Mouse (Mus musculus) liver, embryonic 11.5 days (tissue): ENCODE data around the gene Igf2bp1. TPM values are rescaled to one million over a fixed set of nuclear protein-coding genes. Genes with fewer than 3 reads are reported as not detected.
"Not testable (repeated sequence)": the region's sequence is repeated elsewhere in the genome, so short reads cannot be mapped to it uniquely, and the experiment has no call there.

ENCODE experiments used
- ATAC-seq: fragments of 200-750 bp; cut with Nextera tagmentation; replicated peaks from 2 replicates; pipeline ENCODE4 v1.8.0; 2017; ENCODE audit warnings: moderate number of reproducible peaks, mild to moderate bottlenecking, moderate TSS enrichment, moderate library complexity; ENCODE audit not compliant: low FRiP score
- DNase-seq: peaks from one replicate; pipeline ENCODE4 v3.0.0-alpha.2; 2017; ENCODE audit warnings: low spot score
- H3K27ac ChIP-seq: fragments of 300-500 bp; sonication (generic); 2 replicates; pipeline ENCODE4 v1.5.1; 2014; ENCODE audit warnings: mild to moderate bottlenecking, low read depth, low read length, control low read depth
- H3K27me3 ChIP-seq: fragments of 300-500 bp; sonication (generic); replicated peaks from 2 replicates; pipeline ENCODE4 v1.6.1; 2014; ENCODE audit warnings: low read length, mixed read lengths; ENCODE audit not compliant: control insufficient read depth, insufficient read depth
- H3K36me3 ChIP-seq: fragments of 300-500 bp; sonication (generic); 2 replicates; pipeline ENCODE4 v1.6.1; 2014; ENCODE audit warnings: mild to moderate bottlenecking, low read length, moderate library complexity, mixed read lengths; ENCODE audit not compliant: control insufficient read depth, insufficient read depth
- H3K4me1 ChIP-seq: fragments of 300-500 bp; sonication (generic); replicated peaks from 2 replicates; pipeline ENCODE4 v1.6.1; 2014; ENCODE audit warnings: low read length, mixed read lengths; ENCODE audit not compliant: control insufficient read depth, insufficient read depth
- H3K4me2 ChIP-seq: fragments of 300-500 bp; sonication (generic); 2 replicates; pipeline ENCODE4 v1.6.1; 2014; ENCODE audit warnings: mild to moderate bottlenecking, control low read depth, moderate library complexity
- H3K4me3 ChIP-seq: fragments of 300-500 bp; sonication (generic); 2 replicates; pipeline ENCODE4 v1.5.1; 2014; ENCODE audit warnings: low read depth, low read length, control low read depth
- H3K9ac ChIP-seq: fragments of 300-500 bp; sonication (generic); 2 replicates; pipeline ENCODE4 v1.6.1; 2014; ENCODE audit warnings: low read depth, low read length, control low read depth
- H3K9me3 ChIP-seq: fragments of 300-500 bp; sonication (generic); 2 replicates; pipeline ENCODE4 v1.6.1; 2016; ENCODE audit warnings: low read length, inconsistent platforms, mixed read lengths; ENCODE audit not compliant: control insufficient read depth
- WGBS: fragments of 180-500 bp; shearing (Covaris S2); extraction: QIAGEN DNeasy Blood & Tissue Kit; methylation state at CpG from one replicate; pipeline ENCODE4 v1.1.7; 2014; 5-methylcytosine and 5-hydroxymethylcytosine counted together
- polyA plus RNA-seq: library from polyadenylated mRNA; unstranded; fragments of >200 nt; fragmentation: Nextera tagmentation; extraction: Ambion mirVana; gene quantifications from 2 replicates; pipeline ENCODE4 v1.2.1, GENCODE M21; 2014

The Igf2bp1 gene
- polyA plus RNA-seq, 1 experiment from 2014 or later, result 56.0 TPM

- H3K36me3 ChIP-seq, result peaks cover 23% of the 10 kb centered on the region
- no peak overlapping the region for H3K9ac ChIP-seq
- ATAC-seq, result no peak
- WGBS, result 63% methylated on average over 6 of the region's 6 CpGs
- no peak overlapping the region for H3K27ac ChIP-seq
- no peaks in the 10 kb centered on the region for H3K9me3 ChIP-seq
- no peaks in the 10 kb centered on the region for H3K27me3 ChIP-seq
- no peak overlapping the region for H3K4me3 ChIP-seq
- DNase-seq, result no peak
- H3K4me2 ChIP-seq, result no peak overlapping the region
- H3K4me1 ChIP-seq, result no peaks in the 10 kb centered on the region
Observed at GRCm38 (mm10) chr11:95959152-95959551, 46.6 kb downstream of the Igf2bp1 start.

DNA sequence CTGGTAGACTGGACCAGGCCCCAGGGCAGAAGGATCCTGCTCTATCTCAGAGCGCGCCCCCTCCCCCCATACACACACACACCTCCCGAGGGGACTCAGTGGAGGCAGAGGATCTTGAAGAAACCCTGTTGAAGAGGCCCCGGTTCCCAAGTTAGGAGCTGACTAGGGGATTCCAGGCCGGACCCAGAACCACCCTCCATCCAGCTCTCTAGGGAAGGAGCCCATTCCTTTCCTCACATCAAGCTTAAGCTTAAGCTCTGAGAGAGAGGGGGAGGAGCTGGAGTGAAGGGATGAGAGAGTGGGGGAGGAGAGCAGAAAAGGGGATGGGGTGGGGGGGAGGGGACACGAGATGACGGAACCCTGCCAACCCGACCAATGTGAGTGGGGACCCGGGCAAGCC lies 47.5 kb downstream of the Igf2bp1 start:
- no peak overlapping the region for H3K9ac ChIP-seq
- H3K4me2 ChIP-seq, result no peak overlapping the region
- H3K27me3 ChIP-seq, result no peaks in the 10 kb centered on the region
- H3K4me3 ChIP-seq, result no peak overlapping the region
- no peaks in the 10 kb centered on the region for H3K4me1 ChIP-seq
- no peak overlapping the region for H3K27ac ChIP-seq
- DNase-seq (no peak), ATAC-seq (no peak)
- peaks cover 17% of the 10 kb centered on the region for H3K36me3 ChIP-seq
- WGBS, result 66% methylated on average over 9 of the region's 9 CpGs
- H3K9me3 ChIP-seq, result no peaks in the 10 kb centered on the region

DNA sequence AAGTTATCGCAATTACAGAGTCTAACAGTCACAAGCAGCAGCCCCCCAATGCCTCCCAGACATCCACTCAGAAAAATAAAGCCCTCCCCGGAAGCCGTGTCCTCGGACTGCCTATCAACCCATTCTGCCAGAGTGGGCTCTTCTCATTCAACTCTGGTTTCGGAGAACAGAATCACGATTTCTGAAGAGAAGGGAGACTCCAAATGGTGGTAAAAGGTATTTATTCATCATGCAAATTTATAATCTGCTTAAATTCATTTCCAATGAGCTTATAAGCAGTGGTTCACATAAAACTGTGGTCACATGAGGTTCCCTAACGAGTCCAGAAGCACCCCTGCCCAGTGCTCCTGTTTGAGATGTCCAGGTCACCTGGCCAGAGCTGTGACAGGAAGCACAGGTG lies 48.3 kb downstream of the Igf2bp1 start:
- DNase-seq (no peak), ATAC-seq (no peak)
- 74% methylated on average over 7 of the region's 7 CpGs for WGBS

GRCm38 (mm10) chr11:95953313-95953712 lies 52.4 kb downstream of the Igf2bp1 start:
- no peaks in the 10 kb centered on the region for H3K4me1 ChIP-seq
- no peak overlapping the region for H3K9ac ChIP-seq
- H3K27me3 ChIP-seq, result no peaks in the 10 kb centered on the region
- no peak overlapping the region for H3K27ac ChIP-seq
- WGBS, result 83% methylated on average over 5 of the region's 5 CpGs
- no peaks in the 10 kb centered on the region for H3K36me3 ChIP-seq
- no peak overlapping the region for H3K4me3 ChIP-seq
- H3K9me3 ChIP-seq, result no peaks in the 10 kb centered on the region
- no peak for ATAC-seq
- no peak overlapping the region for H3K4me2 ChIP-seq
- DNase-seq, result no peak

More for the DNA sequence above, 48.3 kb downstream of the Igf2bp1 start:
- H3K27ac ChIP-seq, result no peak overlapping the region
- H3K4me3 ChIP-seq, result no peak overlapping the region
- H3K9ac ChIP-seq, result no peak overlapping the region
- H3K27me3 ChIP-seq, result no peaks in the 10 kb centered on the region
- peaks cover 13% of the 10 kb centered on the region for H3K36me3 ChIP-seq
- no peaks in the 10 kb centered on the region for H3K4me1 ChIP-seq
- H3K4me2 ChIP-seq, result no peak overlapping the region
- no peaks in the 10 kb centered on the region for H3K9me3 ChIP-seq

GRCm38 (mm10) chr11:95945838-95946472 lies 59.8 kb downstream of the Igf2bp1 start:
- H3K4me2 ChIP-seq, result no peak overlapping the region
- ATAC-seq (no peak), DNase-seq (no peak)
- no peak overlapping the region for H3K27ac ChIP-seq
- WGBS, result 79% methylated on average over 13 of the region's 13 CpGs
- no peaks in the 10 kb centered on the region for H3K9me3 ChIP-seq
- no peak overlapping the region for H3K9ac ChIP-seq
- no peaks in the 10 kb centered on the region for H3K4me1 ChIP-seq
- H3K4me3 ChIP-seq, result no peak overlapping the region
- H3K27me3 ChIP-seq, result no peaks in the 10 kb centered on the region
- H3K36me3 ChIP-seq, result no peaks in the 10 kb centered on the region

DNA sequence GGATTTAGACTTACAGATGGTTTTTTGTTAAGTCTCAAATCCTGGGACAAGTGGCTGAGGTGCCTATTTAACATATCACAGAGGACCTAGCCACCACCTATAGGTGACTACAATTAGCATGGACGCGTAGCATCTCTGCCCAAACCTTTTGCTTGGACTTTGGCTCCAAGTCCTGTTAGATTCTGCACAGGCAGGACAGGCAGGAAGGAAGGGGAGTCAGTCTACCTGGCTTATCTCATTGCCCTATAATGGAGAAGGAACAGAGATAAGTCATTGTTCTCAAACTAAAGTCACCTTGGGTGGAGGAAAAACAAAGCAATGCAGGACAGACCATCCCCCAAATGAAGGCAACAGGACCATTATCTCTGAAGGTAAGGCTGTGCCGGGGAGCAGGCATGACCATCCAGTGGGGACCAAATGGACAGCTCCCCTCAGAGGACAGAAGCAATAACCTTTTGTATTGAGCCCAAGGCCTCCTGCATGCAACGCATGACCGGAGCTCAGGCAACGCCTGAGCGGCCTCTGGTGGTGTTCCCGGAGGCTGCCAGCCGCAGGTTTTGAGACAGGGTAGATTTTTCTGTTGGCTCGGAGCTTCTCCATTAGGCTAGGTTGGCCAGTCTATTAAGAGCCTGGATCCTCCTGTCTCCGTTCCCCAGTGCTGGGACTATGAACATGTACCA lies 65.8 kb downstream of the Igf2bp1 start:
- Histone ChIP-seq H3K4me2 (no peak overlapping the region), H3K27ac (no peak overlapping the region), H3K4me3 (no peak overlapping the region), H3K9ac (no peak overlapping the region), H3K36me3 (no peaks in the 10 kb centered on the region), H3K9me3 (no peaks in the 10 kb centered on the region), H3K4me1 (no peaks in the 10 kb centered on the region), H3K27me3 (no peaks in the 10 kb centered on the region)
- 39% methylated on average over 11 of the region's 11 CpGs for WGBS
- no peak for DNase-seq
- ATAC-seq, result no peak

- ATAC-seq, result no peak
- WGBS, result 72% methylated on average over 6 of the region's 6 CpGs
Observed at GRCm38 (mm10) chr11:95936409-95936808, 69.3 kb downstream of the Igf2bp1 start.

DNA sequence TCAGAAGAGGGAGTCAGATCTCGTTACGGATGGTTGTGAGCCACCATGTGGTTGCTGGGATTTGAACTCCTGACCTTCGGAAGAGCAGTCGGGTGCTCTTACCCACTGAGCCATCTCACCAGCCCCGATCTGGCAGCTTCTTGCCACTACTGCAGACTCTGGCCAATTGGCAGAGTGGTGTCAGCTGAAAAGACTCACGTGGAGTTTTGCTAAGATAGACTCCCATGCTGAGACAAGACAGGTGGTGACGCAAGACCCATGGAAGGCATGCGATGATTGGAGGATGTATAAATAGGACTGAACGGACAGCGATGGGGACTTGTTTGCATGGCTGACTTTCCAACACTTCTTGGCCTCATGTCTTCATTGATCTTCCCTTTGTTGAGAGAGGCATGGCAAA lies 73.6 kb downstream of the Igf2bp1 start:
- H3K4me2 ChIP-seq, H3K27ac ChIP-seq, H3K4me1 ChIP-seq, H3K4me3 ChIP-seq, H3K9me3 ChIP-seq, H3K9ac ChIP-seq, H3K36me3 ChIP-seq, H3K27me3 ChIP-seq, DNase-seq, ATAC-seq: not testable (repeated sequence)
- 84% methylated on average over 8 of the region's 10 CpGs for WGBS

More at GRCm38 (mm10) chr11:95936409-95936808, 69.3 kb downstream of the Igf2bp1 start:
- DNase-seq, result no peak
- H3K4me2 ChIP-seq, result no peak overlapping the region
- H3K4me1 ChIP-seq, result no peaks in the 10 kb centered on the region
- no peak overlapping the region for H3K4me3 ChIP-seq
- no peaks in the 10 kb centered on the region for H3K27me3 ChIP-seq
- H3K36me3 ChIP-seq, result no peaks in the 10 kb centered on the region
- no peaks in the 10 kb centered on the region for H3K9me3 ChIP-seq
- no peak overlapping the region for H3K27ac ChIP-seq
- no peak overlapping the region for H3K9ac ChIP-seq

DNA sequence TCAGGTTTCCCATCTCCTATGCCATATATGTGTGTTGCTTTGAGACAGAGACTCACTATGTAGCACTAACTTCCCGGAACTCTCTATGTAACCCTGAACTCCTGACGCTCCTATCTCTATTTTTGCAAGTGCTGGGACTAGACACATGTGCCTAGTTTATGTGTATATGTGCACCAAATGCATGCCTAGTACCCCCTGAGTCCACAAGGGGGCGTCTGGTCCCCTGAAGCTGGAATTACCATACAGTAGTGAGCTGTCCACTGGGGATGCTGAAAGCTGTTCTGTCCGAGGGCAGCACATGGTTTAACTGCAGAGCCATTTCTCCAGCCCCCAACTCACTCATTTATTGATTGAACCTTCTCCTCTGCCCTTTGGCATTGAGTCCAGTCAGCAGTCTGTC lies 79.3 kb downstream of the Igf2bp1 start:
- H3K9ac ChIP-seq, result no peak overlapping the region
- H3K36me3 ChIP-seq, result no peaks in the 10 kb centered on the region
- H3K4me1 ChIP-seq, result no peaks in the 10 kb centered on the region
- WGBS, result 61% methylated on average over 4 of the region's 4 CpGs
- no peak overlapping the region for H3K27ac ChIP-seq
- no peak overlapping the region for H3K4me2 ChIP-seq
- ATAC-seq (no peak), DNase-seq (no peak)
- H3K27me3 ChIP-seq, result peaks cover 13% of the 10 kb centered on the region
- peaks cover 2% of the 10 kb centered on the region; the same call in 1 of the 2 replicates for H3K9me3 ChIP-seq
- H3K4me3 ChIP-seq, result no peak overlapping the region
